Mouse (Mus musculus) thymus, adult 18-20 months (tissue): ENCODE measurements around the gene Gm9922.

Source experiments
- DNase-seq, 2 experiments: peaks; one replicate each; pipeline ENCODE4 v3.0.0; 2022; ENCODE audit warnings: mixed read lengths in 2 of 2

The Gm9922 gene

DNA sequence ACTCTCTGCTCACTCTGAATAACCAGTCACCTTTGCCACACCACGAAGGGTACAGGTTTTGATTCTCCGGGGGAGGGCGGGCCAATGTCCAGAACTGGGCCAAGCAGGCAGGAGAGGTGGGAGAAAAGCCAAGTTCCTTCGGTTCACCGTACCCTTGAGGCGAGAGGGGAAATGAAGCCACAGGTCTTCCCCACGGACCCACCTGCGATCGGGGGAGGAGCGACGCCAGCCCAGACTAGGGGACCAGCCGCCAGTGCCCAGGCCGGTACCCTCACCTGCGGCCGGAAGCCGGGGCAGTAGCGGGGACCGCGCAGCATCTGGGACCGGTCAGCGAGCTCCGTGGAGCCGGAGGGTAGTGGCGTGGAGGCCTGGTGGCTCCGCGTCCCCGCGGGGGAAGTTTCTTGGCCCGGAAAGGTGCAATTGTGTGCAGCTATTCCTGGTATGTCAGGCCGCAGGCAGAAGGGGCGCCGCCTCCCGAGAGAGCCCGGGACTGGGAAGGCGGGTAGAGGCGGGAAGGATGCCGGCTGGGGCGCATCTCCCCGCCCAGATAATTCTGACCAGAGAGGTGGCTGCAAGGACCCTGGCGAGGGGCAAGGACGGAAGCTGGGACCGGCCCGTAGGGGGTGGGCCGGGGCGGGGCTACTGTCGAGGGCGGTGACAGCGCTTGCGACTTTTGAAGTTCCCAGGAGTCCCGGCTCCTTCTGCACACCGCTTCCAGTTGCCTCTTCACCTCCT lies at the start of gene Gm9922, which contains the start of gene Lmo7:
Gm9922 (minus strand) TSS at position 578 of the 735 bp plus-strand sequence.
Lmo7 (plus strand) TSS at position 721 of the 735 bp plus-strand sequence.
- DNase-seq, result peak; percentile 10 to 22

GRCm38 (mm10) chr14:101778426-101778825 lies 48.8 kb upstream of the Gm9922 start:
- DNase-seq, result no peak

DNA sequence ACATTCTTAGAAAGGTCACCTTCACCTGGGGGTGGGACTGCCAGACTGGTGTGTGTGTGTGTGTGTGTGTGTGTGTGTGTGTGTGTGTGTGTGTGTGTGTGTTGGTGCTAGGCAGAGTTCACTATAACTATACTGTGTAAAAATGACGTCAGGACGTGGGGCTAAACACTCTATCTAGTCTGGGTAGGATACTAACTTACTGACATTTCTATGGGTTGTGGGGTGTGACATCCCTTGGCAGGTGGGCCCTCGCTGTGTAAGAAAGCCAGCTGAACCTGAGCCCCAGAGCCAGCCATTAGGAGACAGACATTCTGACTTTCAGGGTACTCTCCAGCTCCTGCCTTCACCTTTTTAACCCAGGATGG lies 47.5 kb upstream of the Gm9922 start:
- DNase-seq, result no peak

DNA sequence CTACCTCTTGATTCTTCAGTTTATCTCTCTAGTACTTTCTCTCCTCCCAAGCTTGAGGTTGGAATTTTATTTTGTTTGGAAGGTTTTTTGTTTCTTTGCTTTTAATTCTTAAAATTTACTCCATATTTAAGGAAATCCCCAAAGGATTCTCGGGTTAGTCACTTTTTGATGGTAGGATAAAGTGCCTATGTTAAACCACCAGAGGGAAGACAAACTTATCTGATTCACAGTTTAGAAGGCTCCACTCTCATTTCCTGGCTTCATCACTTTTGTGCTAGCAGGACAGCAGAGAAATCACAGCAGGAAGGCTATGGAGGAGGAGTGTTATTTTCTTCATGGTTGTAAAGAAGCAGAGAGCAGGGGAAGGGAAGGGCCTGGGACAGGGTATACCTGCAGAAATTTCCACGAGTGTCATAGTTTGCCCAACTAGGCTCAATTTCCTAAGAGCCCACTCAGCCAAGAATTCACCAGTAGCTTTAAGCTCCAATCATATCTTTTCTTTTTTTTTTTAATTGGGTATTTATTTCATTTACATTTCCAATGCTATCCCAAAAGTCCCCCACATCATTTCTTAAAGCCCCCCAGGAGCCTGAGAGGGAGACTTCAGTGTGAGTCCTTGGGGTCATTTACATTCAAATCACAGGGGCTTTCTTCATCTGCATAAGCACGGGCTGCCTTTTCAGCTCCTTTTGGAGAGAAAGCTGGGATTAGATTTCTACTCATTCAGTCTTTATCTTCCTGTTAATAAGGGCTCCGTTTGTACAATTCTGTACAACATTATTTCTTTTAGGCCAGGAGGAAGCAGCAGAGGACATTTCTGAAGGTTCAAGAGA lies 46.9 kb upstream of the Gm9922 start:
- DNase-seq, result no peak

DNA sequence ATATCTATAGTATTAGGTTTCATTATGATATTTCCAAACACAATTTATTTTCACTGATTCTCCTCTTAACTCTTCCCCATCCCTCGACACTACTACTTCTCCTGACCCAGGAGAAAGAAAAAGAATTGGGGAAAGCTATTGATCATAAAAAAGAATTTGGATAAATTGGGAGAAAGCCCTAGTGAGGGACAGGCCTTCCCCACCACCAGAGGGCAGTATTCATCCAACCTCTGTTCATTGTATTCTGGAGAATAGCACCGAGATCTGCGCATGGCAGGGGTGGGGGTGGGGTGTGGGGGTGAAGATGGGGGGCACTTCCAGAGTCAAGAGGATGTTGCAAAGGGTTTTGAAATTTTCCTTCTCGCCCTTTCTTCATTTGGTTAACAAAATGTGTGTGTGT lies 45.0 kb upstream of the Gm9922 start:
- DNase-seq, result no peak

- DNase-seq, result no peak
Observed at GRCm38 (mm10) chr14:101771756-101772155, 42.1 kb upstream of the Gm9922 start.

- no peak for DNase-seq
Observed at GRCm38 (mm10) chr14:101771336-101771735, 41.7 kb upstream of the Gm9922 start.

GRCm38 (mm10) chr14:101763762-101764295 lies 34.2 kb upstream of the Gm9922 start:
- DNase-seq, result no peak

- DNase-seq, result no peak
Observed at GRCm38 (mm10) chr14:101762267-101762666, 32.7 kb upstream of the Gm9922 start.

DNA sequence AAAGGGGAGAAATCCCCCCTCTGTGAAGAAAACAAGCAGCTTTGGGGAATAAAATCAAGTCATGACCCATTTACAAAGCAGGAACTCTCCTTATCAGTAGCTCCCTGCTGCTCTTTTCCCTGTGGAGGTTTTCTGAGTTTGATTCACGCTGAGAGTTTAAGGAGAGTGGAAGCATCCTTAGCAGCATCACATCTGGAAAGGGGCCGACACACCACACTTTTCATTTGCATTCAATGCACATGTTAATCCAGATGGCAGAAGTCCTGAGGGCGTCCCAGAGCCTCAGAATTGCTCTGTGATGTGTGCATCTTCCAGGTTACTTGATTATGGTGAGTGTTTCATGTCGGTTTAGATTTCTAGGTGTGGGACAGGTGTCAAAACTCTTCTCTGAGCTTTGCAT lies 25.8 kb upstream of the Gm9922 start:
- DNase-seq, result no peak

DNA sequence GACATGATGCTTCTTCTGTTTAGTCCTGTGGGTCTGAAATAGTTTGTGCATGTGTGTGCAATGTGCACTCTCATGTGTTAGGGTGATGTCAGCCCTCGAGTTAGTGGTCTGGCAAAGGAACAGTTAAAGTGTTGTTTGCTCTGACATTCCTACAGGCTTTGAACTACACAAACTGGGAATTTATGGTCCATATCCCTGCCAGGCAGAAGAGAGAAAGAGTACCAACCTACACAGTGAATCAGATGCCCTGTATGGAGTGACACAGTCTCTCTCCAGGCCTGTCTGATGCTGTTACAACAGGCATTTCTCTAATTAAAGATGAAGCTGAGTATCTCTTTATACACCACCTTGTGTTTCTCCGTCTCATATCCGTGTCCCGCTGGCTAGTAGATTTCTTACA lies 21.3 kb upstream of the Gm9922 start:
- DNase-seq, result no peak

- no peak for DNase-seq
Observed at GRCm38 (mm10) chr14:101748436-101748835, 18.8 kb upstream of the Gm9922 start.

DNA sequence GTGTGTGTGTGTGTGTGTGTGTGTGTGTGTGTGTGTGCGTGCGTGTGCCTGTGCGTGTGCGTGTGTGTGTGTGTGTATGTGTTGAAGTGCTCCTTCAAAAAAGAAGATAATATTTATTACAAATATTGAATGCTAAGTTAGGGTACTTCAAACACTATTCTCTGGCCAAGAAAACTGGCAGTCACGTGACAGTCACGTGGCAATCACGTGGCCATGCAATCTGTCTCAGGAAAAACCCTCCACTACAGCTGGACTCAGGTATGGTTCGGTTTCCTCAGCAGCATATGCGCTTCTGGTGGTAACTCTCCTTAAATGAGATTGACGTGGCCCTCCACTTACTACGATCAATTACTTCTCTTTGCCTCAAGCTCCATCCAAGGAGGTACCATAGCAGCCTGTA lies 18.2 kb upstream of the Gm9922 start:
- no peak for DNase-seq

DNA sequence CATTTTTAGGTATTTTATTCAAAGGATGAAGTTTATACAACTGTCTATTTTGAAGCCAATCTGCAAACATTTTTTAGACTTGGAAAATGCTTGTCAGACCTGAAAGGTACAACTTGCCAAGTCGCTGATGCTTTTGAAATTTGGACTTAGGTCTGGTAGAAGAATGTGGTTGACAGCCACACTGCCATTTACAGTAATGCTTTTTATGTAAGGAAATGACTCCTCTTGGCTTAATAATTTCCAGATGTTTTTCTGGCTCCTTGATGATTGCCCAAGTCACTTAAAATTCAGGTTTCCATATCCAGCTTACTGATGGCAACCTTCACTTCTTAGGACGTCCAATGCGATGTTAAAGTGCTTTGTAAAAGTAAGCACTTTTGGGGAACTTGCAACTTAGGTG lies 17.0 kb upstream of the Gm9922 start:
- DNase-seq, result no peak

DNA sequence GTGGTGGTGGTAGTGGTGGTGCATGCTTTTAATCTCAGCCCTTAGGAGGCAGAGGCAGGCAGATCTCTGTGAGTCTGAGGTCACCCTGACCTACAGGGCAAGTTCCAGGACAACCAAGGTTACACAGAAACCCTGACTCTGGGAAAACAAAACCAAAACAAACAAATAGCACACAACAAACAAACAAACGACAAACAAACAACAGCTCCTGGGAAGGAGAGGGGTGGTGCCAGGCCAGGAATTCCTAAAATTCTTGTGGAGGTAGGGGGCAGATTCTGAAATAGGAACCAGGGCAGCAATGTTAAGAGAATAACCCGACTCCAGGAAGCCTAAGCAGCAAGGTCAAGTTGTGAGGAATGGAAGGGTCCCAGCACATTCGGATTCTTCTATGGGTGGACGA lies 7.9 kb upstream of the Gm9922 start:
- no peak for DNase-seq

DNA sequence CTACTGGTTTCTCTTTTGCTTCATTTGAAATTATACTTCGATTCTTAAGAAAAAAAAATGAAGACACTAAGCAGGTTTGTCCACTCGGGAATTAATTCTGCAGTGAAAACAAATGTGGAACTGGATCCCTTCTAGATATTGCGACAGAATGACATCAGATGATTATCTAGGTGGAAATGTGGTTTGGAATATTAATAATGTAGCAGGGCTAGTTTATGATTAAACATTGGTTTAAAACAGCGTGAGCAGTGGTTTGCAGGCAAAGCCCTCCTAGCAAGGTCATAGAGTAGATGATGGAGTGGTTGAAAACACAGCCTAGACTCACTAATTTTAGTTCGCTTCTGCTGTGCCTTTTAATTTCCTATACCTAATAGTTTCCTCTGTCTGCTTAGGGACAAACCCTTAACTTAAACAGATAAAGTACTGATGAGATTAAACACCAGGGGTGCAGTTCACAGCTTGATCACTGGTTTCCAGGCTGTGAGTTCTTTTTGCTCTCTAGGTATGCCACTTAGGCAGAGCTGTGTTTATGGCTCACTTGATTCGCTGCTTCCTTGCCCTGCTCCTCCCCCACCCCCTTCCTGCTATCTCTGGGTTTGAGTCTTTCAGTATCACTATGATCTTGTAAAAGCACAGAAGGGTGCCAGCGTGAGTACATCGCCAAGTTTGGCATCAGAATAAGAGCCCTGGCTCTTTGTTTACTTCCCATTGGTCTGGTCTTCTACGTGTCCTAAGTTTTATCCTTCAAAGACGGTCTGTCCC lies 4.1 kb upstream of the Gm9922 start:
- DNase-seq, result no peak

DNA sequence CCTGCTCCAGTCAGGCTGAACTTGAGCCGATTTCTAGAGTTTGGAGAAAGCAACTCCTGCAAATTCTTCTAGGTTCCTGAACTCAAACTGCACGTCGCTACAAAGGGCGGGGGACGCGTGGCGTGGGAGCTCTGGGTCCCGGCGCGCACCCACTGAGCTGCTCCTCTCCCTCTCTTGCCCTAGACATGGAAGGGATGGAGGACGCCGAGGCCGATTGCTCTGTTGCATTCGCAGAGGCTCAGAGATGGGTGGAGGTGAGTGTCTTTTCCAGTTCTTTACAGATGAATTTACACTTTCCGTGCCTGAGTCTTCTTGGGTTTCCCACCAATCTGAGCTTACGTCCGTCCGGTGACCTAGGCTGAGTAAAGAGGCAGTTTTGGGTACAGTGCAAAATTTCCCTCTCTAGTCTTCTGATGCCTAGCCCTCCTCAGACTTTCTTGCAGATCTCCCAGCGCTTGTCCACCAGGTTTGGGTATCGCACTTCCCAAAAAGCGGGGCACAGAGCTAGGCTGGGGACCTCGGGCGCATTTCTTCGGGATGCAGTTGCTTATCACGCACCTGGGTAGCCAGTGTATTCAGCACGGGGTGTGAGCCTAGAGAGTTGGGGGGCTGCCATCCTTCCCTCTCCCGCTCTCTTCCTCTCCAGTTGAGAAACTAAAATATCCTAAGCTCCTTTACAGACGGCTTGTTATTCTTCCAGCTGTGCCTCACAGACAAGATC lies 518 bp upstream of the Gm9922 start:
- no peak for DNase-seq

GRCm38 (mm10) chr14:101714414-101714813 lies 15.2 kb downstream of the Gm9922 start:
- no peak for DNase-seq

DNA sequence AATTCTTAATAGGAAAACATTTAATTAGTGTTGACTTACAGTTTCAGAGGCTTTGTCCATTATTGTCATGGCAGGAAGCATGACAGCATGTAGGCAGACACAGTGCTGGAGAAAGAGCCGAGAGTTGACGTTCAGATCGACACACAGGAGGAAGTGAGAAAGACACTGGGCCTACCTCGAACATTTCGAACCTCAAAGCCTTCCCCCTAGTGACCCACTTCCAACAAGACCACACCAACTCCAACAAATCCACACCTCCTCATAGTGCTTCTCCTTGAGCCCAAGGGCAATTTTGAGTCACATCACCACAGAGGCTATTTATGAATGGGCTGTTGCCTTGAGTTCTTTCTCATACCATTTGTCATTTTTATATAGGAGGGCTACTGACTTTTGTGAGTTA lies 22.5 kb downstream of the Gm9922 start:
- no peak for DNase-seq

GRCm38 (mm10) chr14:101704479-101704878 lies 25.1 kb downstream of the Gm9922 start:
- no peak for DNase-seq

DNA sequence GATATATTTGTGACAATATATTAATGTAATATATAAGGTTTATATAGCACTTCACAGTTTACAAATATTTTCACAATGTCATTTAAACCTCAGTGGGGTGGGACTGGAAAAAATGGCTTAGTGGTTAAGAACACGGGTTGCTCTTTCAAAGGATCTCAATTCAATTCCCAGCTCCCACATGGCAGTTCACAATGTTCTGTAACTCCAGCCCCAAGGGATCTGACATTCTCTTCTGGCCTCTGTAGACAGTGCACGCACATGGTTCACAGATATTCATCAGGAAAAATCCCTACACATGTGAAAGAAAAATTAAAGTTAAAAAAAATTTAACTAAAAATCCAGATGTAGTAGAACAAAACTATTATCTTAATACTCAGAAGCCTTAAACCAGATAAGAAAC lies 41.2 kb downstream of the Gm9922 start:
- DNase-seq, result no peak

DNA sequence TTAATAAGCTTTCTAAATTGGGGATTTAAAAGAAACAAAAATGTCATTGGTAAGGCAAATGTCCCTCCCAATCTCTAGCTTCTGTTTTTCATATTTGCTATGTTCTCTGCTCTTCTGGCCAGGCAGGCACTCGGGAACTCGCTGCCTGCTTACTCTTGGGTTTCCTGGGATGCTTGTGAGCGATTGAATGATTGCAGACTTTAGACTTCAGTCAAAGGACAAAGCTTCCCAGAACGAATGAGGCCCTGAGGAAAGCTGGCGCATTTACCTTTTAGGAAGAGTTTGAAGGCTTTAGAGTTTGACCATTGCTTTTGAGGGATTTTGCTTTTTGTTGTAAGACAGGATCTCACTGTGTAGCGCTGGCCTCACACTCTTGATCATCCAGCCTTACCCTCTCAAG lies 41.9 kb downstream of the Gm9922 start:
- no peak for DNase-seq
